Mouse (Mus musculus) subcutaneous adipose tissue, adult 2 months (tissue): ENCODE measurements around the gene Olfr1475. TPM values are rescaled to one million over a fixed set of nuclear protein-coding genes. Genes with fewer than 3 reads are reported as not detected.

Experiments
- polyA plus RNA-seq: library from polyadenylated mRNA; depleted of rRNA; stranded (reverse); fragments of >200 nt; gene quantifications from 2 replicates; pipeline ENCODE4 v1.2.3, GENCODE M21; 2012; ENCODE audit warnings: low replicate concordance; rRNA removed

Olfr1475 gene
- not detected in 2 replicates for polyA plus RNA-seq

GRCm38 (mm10) chr19:13480096-13480495 is at the start of gene Olfr1475:
TSS of gene Olfr1475 (minus strand) at chr19:13480196.

GRCm38 (mm10) chr19:13527613-13528012 is 47.6 kb upstream of the Olfr1475 start, which contains the start of gene Olfr1480:
TSS of gene Olfr1480 (plus strand) at chr19:13527913.

GRCm38 (mm10) chr19:13500246-13500645 is 20.2 kb upstream of the Olfr1475 start, which contains the start of gene Olfr1477:
TSS of gene Olfr1477 (plus strand) at chr19:13500546.

GRCm38 (mm10) chr19:13469265-13469664 is 10.7 kb downstream of the Olfr1475 start, which contains the start of gene Olfr1474:
TSS of gene Olfr1474 (plus strand) at chr19:13469565.

GRCm38 (mm10) chr19:13455986-13456385 is 24.0 kb downstream of the Olfr1475 start, which contains the start of gene Olfr1472:
TSS of gene Olfr1472 (minus strand) at chr19:13456086.

GRCm38 (mm10) chr19:13443109-13443508 is 36.9 kb downstream of the Olfr1475 start, which contains the start of gene Olfr1471:
TSS of gene Olfr1471 (plus strand) at chr19:13443409.

Other genes starting within 250 kb of the Olfr1475 start
- not detected in 2 replicates for gene Olfr1463, start 248.9 kb downstream of the Olfr1475 start, polyA plus RNA-seq
- not detected in 2 replicates for gene Olfr1465, start 164.7 kb downstream of the Olfr1475 start, polyA plus RNA-seq
- not detected in 2 replicates for gene Olfr1466, start 141.3 kb downstream of the Olfr1475 start, polyA plus RNA-seq
- not detected in 2 replicates for gene Olfr1467, start 118.0 kb downstream of the Olfr1475 start, polyA plus RNA-seq
- gene Olfr1469, start 72.3 kb downstream of the Olfr1475 start, polyA plus RNA-seq, result not detected in 2 replicates
- not detected in 2 replicates for gene Olfr1471, start 36.8 kb downstream of the Olfr1475 start, polyA plus RNA-seq
- gene Olfr1472, start 24.1 kb downstream of the Olfr1475 start, polyA plus RNA-seq, result not detected in 2 replicates
- gene Olfr1474, start 10.6 kb downstream of the Olfr1475 start, polyA plus RNA-seq, result not detected in 2 replicates
- not detected in 2 replicates for gene Olfr1477, start 20.4 kb upstream of the Olfr1475 start, polyA plus RNA-seq
- gene Olfr1480, start 47.7 kb upstream of the Olfr1475 start, polyA plus RNA-seq, result not detected in 2 replicates
- not detected in 2 replicates for gene Olfr1484, start 103.3 kb upstream of the Olfr1475 start, polyA plus RNA-seq
- not detected in 2 replicates for gene Olfr1487, start 137.2 kb upstream of the Olfr1475 start, polyA plus RNA-seq
- not detected in 2 replicates for gene Olfr1489, start 151.4 kb upstream of the Olfr1475 start, polyA plus RNA-seq
- not detected in 2 replicates for gene Olfr1490, start 170.9 kb upstream of the Olfr1475 start, polyA plus RNA-seq
- not detected in 2 replicates for gene Olfr1491, start 217.1 kb upstream of the Olfr1475 start, polyA plus RNA-seq
- gene Olfr1493-ps1, start 243.1 kb upstream of the Olfr1475 start, polyA plus RNA-seq, result not detected in 2 replicates